Mouse (Mus musculus) bone marrow macrophage, adult 2 months (primary cell): ENCODE measurements at regions not wholly inside any gene's neighbourhood (a gene's known extent, or its start where the extent isn't known, plus 50 kb on each side); places are given as distances from the start of the nearest gene placed in this dataset.

Source experiments
- CTCF ChIP-seq: IDR thresholded peaks from 2 replicates; pipeline ENCODE4 v1.5.1; 2012; ENCODE audit warnings: low read depth, mild to moderate bottlenecking, low read length, moderate library complexity
- POLR2A ChIP-seq: IDR thresholded peaks from 2 replicates; pipeline ENCODE4 v1.6.1; 2012; ENCODE audit warnings: mild to moderate bottlenecking, low read depth, low read length, borderline replicate concordance

DNA sequence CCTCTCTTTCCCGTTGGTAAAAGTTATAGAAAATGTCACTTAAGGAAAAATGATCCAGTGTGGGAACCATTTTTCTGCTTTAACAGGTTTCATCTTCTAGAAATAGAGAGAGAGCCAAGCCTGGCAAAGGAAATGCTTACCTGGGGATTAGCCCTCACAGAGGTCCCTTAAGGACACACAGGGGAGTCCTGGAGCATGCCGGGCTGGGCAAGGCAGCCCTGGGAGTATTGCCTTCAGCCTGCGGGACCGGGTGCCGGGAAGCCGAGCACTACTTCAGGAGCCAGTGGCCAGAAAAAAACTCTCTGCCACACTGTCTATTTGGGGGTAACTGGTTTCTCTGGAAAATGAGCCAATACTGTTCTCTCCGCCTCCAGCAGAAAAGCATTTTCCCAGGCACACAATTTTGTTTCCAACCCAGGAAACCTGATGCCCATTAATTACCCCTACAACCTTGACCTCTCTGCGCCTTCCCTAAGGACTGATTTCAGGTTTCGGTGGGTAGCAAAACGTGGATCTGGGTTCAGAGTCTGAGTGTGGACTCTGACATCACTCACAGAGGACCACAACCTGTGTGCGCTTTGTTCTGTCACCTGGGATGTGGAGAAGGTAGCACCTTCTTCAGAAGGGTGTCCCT lies 117.9 kb downstream of the Lnpk start:
- TF ChIP-seq POLR2A: no peak
- no peak for TF ChIP-seq CTCF
